Mouse (Mus musculus) adrenal gland, postnatal 4 days (tissue): Measurements from ENCODE around the gene Srpk2. TPM values are rescaled to one million over a fixed set of nuclear protein-coding genes. Genes with fewer than 3 reads are reported as not detected.
"Not testable (repeated sequence)": the region's sequence is repeated elsewhere in the genome, so short reads cannot be mapped to it uniquely, and the experiment has no call there.

ENCODE experiments used
- DNase-seq, 2 experiments: peaks; one replicate each; pipeline ENCODE4 v3.0.0; 2021 to 2022; ENCODE audit warnings: low spot score in 2 of 2, mixed read lengths in 2 of 2
- long read RNA-seq, 2 experiments: library from polyadenylated mRNA; stranded (forward); transcript quantifications; one replicate each; pipeline ENCODE4 v2.0.0; 2021
- total RNA-seq, 2 experiments: library from RNA; stranded (reverse); gene quantifications; 2 replicates each; pipeline ENCODE4 v1.2.3; 2021

Gene Srpk2
- total RNA-seq: 10 to 100 TPM; 66.8 to 71.4 TPM
- long read RNA-seq, experiment 1, full-length matches to known transcripts: 3 of 15 reads
- long read RNA-seq, experiment 1, partial matches to known transcripts: 4 of 15 reads
- long read RNA-seq, experiment 1, other reads (novel, unspliced or antisense): 8 of 15 reads
- long read RNA-seq, experiment 2, full-length matches to known transcripts: 7 of 32 reads
- long read RNA-seq, experiment 2, partial matches to known transcripts: 15 of 32 reads
- long read RNA-seq, experiment 2, other reads (novel, unspliced or antisense): 10 of 32 reads

GRCm38 (mm10) chr5:23684517-23684916, at the start of gene Srpk2:
Gene Srpk2 (minus strand): TSS chr5:23684617.
- DNase-seq: no peak

GRCm38 (mm10) chr5:23721956-23722355, 37.5 kb upstream of the Srpk2 start:
- no peak for DNase-seq

GRCm38 (mm10) chr5:23718881-23719328, 34.5 kb upstream of the Srpk2 start:
- no peak for DNase-seq

- no peak for DNase-seq
Measured at GRCm38 (mm10) chr5:23718182-23718534, 33.7 kb upstream of the Srpk2 start.

GRCm38 (mm10) chr5:23717469-23718181, 33.2 kb upstream of the Srpk2 start:
- no peak for DNase-seq

GRCm38 (mm10) chr5:23713401-23714335, 29.3 kb upstream of the Srpk2 start:
- DNase-seq: no peak

- DNase-seq: peak; percentile 39 to 70
Measured at GRCm38 (mm10) chr5:23712130-23713001, 27.9 kb upstream of the Srpk2 start.

GRCm38 (mm10) chr5:23711671-23712129, 27.3 kb upstream of the Srpk2 start:
- DNase-seq: not testable (repeated sequence)

- no peak for DNase-seq
Measured at GRCm38 (mm10) chr5:23711244-23711643, 26.8 kb upstream of the Srpk2 start.

GRCm38 (mm10) chr5:23709661-23710060, 25.2 kb upstream of the Srpk2 start:
- DNase-seq: no peak

- not testable (repeated sequence) for DNase-seq
Measured at GRCm38 (mm10) chr5:23706601-23707597, 22.5 kb upstream of the Srpk2 start.

- no peak for DNase-seq
Measured at GRCm38 (mm10) chr5:23697457-23697856, 13.0 kb upstream of the Srpk2 start.

GRCm38 (mm10) chr5:23683431-23683830, 986 bp downstream of the Srpk2 start:
- no peak for DNase-seq

GRCm38 (mm10) chr5:23679006-23679405, 5.4 kb downstream of the Srpk2 start:
- no peak for DNase-seq

GRCm38 (mm10) chr5:23677883-23678282, 6.5 kb downstream of the Srpk2 start:
- no peak for DNase-seq

- DNase-seq: no peak
Measured at GRCm38 (mm10) chr5:23677072-23677453, 7.4 kb downstream of the Srpk2 start.

- peak in 1 of 2 experiments; percentile 8 for DNase-seq
Measured at GRCm38 (mm10) chr5:23676156-23677071, 8.0 kb downstream of the Srpk2 start.

GRCm38 (mm10) chr5:23675499-23676155, 8.8 kb downstream of the Srpk2 start:
- DNase-seq: peak; percentile 28 to 49
